Mouse (Mus musculus) myocyte (in vitro differentiated cells): ENCODE measurements around the gene Arid5b. TPM values are rescaled to one million over a fixed set of nuclear protein-coding genes. Genes with fewer than 3 reads are reported as not detected.

Experiments used
- H3K27me3 ChIP-seq: one replicate; pipeline ENCODE4 v1.6.1; 2011; ENCODE audit not compliant: control insufficient read depth, insufficient read depth, insufficient read length
- H3K36me3 ChIP-seq: one replicate; pipeline ENCODE4 v1.6.1; 2011; ENCODE audit not compliant: control insufficient read depth, insufficient read depth
- H3K4me2 ChIP-seq: one replicate; pipeline ENCODE4 v1.6.1; 2011; ENCODE audit warnings: low read depth, control low read depth
- H3K4me3 ChIP-seq: one replicate; pipeline ENCODE4 v1.5.1; 2011; ENCODE audit warnings: mild to moderate bottlenecking, control low read depth, moderate library complexity
- H3K79me2 ChIP-seq: one replicate; pipeline ENCODE4 v1.6.1; 2011; ENCODE audit not compliant: control insufficient read depth, insufficient read depth
- H3ac ChIP-seq: one replicate; pipeline ENCODE4 v1.6.1; 2011; ENCODE audit not compliant: control insufficient read depth, insufficient read length
- CEBPB ChIP-seq: IDR thresholded peaks from 2 replicates; pipeline ENCODE4 v1.6.1; 2011; ENCODE audit warnings: mild to moderate bottlenecking, moderate library complexity; ENCODE audit not compliant: poor library complexity, insufficient read depth, severe bottlenecking
- E2F4 ChIP-seq: IDR thresholded peaks from one replicate; pipeline ENCODE4 v1.6.1; 2011; ENCODE audit warnings: mild to moderate bottlenecking, control low read depth, moderate library complexity; ENCODE audit not compliant: insufficient read depth
- MAX ChIP-seq: IDR thresholded peaks from one replicate; pipeline ENCODE4 v1.6.1; 2011; ENCODE audit warnings: low read depth, mild to moderate bottlenecking, control low read depth
- MYOD1 ChIP-seq, 3 experiments: IDR thresholded peaks; one replicate each; pipeline ENCODE4 v1.6.1; 2011; ENCODE audit warnings: control low read depth in 2 of 3, low read depth in 2 of 3, mild to moderate bottlenecking in 2 of 3, moderate library complexity in 1 of 3; ENCODE audit not compliant: insufficient read length in 2 of 3, control insufficient read depth in 1 of 3
- MYOG ChIP-seq, 3 experiments: IDR thresholded peaks; one replicate each; pipeline ENCODE4 v1.6.1; 2011; ENCODE audit warnings: control low read depth in 2 of 3, low read depth in 2 of 3, mild to moderate bottlenecking in 2 of 3; ENCODE audit not compliant: insufficient read length in 2 of 3, control insufficient read depth in 1 of 3, insufficient read depth in 1 of 3
- POLR2A ChIP-seq: IDR thresholded peaks from one replicate; pipeline ENCODE4 v1.6.1; 2011; ENCODE audit warnings: low read depth, mild to moderate bottlenecking, control low read depth, moderate library complexity; ENCODE audit not compliant: insufficient read length
- POLR2AphosphoS2 ChIP-seq: IDR thresholded peaks from one replicate; pipeline ENCODE4 v1.6.1; 2011; ENCODE audit warnings: low read depth, control low read depth; ENCODE audit not compliant: insufficient read length
- REST ChIP-seq: IDR thresholded peaks from one replicate; pipeline ENCODE4 v1.6.1; 2011; ENCODE audit warnings: mild to moderate bottlenecking, control low read depth, moderate library complexity; ENCODE audit not compliant: insufficient read depth, insufficient read length
- SRF ChIP-seq: IDR thresholded peaks from one replicate; pipeline ENCODE4 v1.6.1; 2011; ENCODE audit warnings: low read depth; ENCODE audit not compliant: control insufficient read depth, insufficient read length
- TCF12 ChIP-seq: IDR thresholded peaks from one replicate; pipeline ENCODE4 v1.6.1; 2011; ENCODE audit warnings: mild to moderate bottlenecking, control low read depth; ENCODE audit not compliant: poor library complexity, insufficient read depth, severe bottlenecking
- TCF3 ChIP-seq: IDR thresholded peaks from one replicate; pipeline ENCODE4 v1.6.1; 2011; ENCODE audit warnings: low read depth, control low read depth; ENCODE audit not compliant: insufficient read length
- USF1 ChIP-seq: IDR thresholded peaks from one replicate; pipeline ENCODE4 v1.6.1; 2011; ENCODE audit warnings: low read depth, mild to moderate bottlenecking, control low read depth, moderate library complexity
- polyA plus RNA-seq: library from polyadenylated mRNA; unstranded; fragments of >200 nt; fragmentation: generic; extraction: Trizol; gene quantifications from one replicate; pipeline ENCODE4 v1.2.1, GENCODE M21; 2012; ENCODE audit warnings: missing spikeins

Gene Arid5b
- polyA plus RNA-seq, 1 experiment = 7.7 TPM

DNA sequence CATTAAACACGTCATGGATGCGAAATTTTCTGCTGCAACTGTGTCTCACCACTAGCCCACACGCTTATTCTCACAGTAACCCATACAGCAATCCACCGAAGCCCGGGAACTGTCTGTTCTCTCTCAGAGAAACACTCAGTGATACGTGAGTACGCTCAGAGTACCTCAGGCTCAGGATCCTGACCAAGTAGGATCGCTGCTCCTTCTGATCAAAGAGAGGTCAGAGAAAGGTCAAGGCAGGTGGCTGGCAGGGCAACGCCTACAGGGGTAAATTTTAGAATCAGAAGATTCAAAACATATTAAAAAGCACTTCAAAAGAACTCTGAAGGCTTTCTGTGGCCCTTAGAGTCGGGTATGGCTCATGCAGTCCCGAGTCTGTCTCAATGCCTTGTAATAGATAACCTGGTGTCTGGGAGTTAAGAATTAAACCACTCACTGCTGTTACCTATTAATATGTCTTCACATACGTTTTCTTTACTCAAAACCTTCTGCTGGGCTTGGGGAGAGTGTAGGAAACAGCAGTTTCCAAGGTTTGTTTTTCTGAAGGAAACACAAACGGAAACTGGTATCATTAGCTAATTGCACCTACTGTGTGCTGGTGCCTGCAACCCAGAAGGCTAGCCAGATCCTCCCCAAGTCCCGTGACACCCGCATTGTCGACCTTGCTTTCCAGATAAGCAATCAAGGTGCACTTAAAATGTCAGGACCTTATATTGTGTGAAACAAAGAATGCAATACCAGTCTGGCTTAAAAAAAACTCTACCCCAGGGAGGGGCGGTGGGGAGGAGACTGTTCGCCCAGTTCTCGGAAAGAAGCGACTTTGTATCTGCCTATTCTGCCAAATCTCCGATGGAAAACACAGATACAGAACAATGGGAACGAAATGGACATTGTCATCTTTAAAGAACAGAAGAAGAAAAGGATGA, 48.6 kb downstream of the Arid5b start:
- Histone ChIP-seq H3K27me3 (no peaks in the 10 kb centered on the region), H3K79me2 (peaks cover 24% of the 10 kb centered on the region), H3K4me2 (no peak overlapping the region), H3K4me3 (no peak overlapping the region), H3K36me3 (peaks cover 31% of the 10 kb centered on the region), H3ac (no peak overlapping the region)
- TF ChIP-seq SRF (no peak), POLR2A (no peak), USF1 (no peak), MYOG (IDR thresholded peaks at IDR 0.05; ENCODE audit: control insufficient read depth in 1 of 3, insufficient read depth in 1 of 3, insufficient read length in 2 of 3, low read depth in 2 of 3) (no peak), E2F4 (no peak), POLR2AphosphoS2 (no peak), TCF12 (no peak), MAX (no peak), REST (no peak), MYOD1 (IDR thresholded peaks at IDR 0.05; ENCODE audit: control insufficient read depth in 1 of 3, insufficient read length in 2 of 3, low read depth in 2 of 3) (no peak), CEBPB (no peak)

DNA sequence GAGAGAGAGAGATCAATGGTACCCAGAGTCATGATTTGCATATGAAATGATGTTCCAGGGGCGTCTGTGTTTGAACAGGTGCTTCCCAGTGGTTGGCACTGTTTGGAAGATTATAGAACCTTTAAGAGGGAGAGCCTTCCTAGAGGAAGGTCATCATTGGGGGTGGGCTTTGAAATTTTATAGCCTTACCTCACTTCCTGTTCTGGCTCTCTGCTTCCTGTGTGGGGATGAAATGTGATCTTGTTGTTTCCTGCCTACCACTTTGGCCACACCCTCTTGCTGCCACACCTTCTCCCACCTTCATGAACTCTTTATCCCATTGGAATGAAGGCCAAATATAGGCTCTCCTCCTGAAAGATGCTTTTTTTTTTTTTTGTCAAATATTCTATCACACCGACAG, 55.9 kb downstream of the Arid5b start:
- H3K36me3 ChIP-seq = peaks cover 43% of the 10 kb centered on the region
- TF ChIP-seq SRF (no peak), POLR2A (no peak), POLR2AphosphoS2 (no peak)
- H3ac ChIP-seq = no peak overlapping the region
- no peak overlapping the region for H3K4me2 ChIP-seq
- no peak overlapping the region for H3K4me3 ChIP-seq
- H3K27me3 ChIP-seq = no peaks in the 10 kb centered on the region
- peaks cover 4% of the 10 kb centered on the region for H3K79me2 ChIP-seq

DNA sequence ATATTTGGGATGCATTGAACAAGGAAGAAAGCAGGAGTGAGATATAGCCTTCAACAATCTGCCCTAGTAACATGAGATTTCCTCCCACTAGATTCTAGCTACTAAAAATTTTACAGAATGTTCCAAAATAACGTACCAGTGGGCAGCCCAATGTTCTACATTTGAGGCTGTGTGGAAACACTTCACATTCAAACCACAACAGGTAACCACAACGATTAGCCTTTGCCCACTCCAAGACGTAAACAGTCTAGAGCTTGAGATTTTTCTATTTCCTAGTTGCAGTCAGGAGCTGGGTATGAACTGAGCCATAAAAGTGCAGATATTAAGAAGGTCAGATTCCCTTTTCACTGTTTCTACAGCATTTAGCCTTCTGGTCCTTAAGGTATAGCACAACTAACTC, 56.5 kb downstream of the Arid5b start:
- Histone ChIP-seq H3K36me3 (peaks cover 43% of the 10 kb centered on the region), H3K79me2 (peaks cover 1% of the 10 kb centered on the region), H3K4me3 (no peak overlapping the region), H3ac (no peak overlapping the region), H3K27me3 (no peaks in the 10 kb centered on the region), H3K4me2 (no peak overlapping the region)
- TF ChIP-seq TCF12 = no peak
- TF ChIP-seq MYOD1 (IDR thresholded peaks at IDR 0.05; ENCODE audit: control insufficient read depth in 1 of 3, insufficient read length in 2 of 3, low read depth in 2 of 3) = no peak
- TF ChIP-seq POLR2AphosphoS2 = no peak
- no peak for TF ChIP-seq TCF3
- TF ChIP-seq REST = no peak
- TF ChIP-seq E2F4 = no peak
- TF ChIP-seq MAX = no peak
- no peak for TF ChIP-seq POLR2A
- no peak for TF ChIP-seq CEBPB
- TF ChIP-seq USF1 = no peak
- no peak for TF ChIP-seq MYOG (IDR thresholded peaks at IDR 0.05; ENCODE audit: control insufficient read depth in 1 of 3, insufficient read depth in 1 of 3, insufficient read length in 2 of 3, low read depth in 2 of 3)
- TF ChIP-seq SRF = no peak

DNA sequence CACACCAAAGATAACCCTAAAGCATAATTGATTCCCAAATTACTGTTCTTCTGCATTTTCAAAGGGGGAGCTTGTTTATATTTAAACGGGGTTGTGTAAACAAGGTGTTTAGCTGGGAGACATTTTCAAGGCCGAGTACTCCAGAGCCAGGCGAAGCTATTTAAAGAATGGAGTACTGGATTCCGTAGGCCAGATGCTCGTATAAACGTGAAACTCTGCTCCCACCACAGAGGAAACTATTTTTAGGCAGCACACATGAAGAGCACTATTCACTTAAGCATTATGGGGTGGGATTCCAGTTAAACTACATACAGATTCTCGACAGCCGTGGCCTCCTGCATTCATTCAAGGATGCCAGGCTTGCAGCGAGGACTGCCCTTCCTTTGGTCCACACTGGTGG, 59.2 kb downstream of the Arid5b start:
- Histone ChIP-seq H3K79me2 (no peaks in the 10 kb centered on the region), H3K36me3 (peaks cover 50% of the 10 kb centered on the region), H3K4me2 (no peak overlapping the region), H3K4me3 (no peak overlapping the region), H3K27me3 (no peaks in the 10 kb centered on the region), H3ac (no peak overlapping the region)
- no peak for TF ChIP-seq CEBPB
- TF ChIP-seq E2F4 = no peak
- TF ChIP-seq TCF3 = no peak
- TF ChIP-seq MAX = no peak
- TF ChIP-seq MYOD1 (IDR thresholded peaks at IDR 0.05; ENCODE audit: control insufficient read depth in 1 of 3, insufficient read length in 2 of 3, low read depth in 2 of 3) = no peak
- no peak for TF ChIP-seq REST
- TF ChIP-seq POLR2A = no peak
- TF ChIP-seq TCF12 = no peak
- no peak for TF ChIP-seq SRF
- TF ChIP-seq USF1 = no peak
- no peak for TF ChIP-seq MYOG (IDR thresholded peaks at IDR 0.05; ENCODE audit: control insufficient read depth in 1 of 3, insufficient read depth in 1 of 3, insufficient read length in 2 of 3, low read depth in 2 of 3)
- no peak for TF ChIP-seq POLR2AphosphoS2
